Mouse (Mus musculus): ENCODE data around the gene Evx1. TPM values are rescaled to one million over a fixed set of nuclear protein-coding genes. Genes with fewer than 3 reads are reported as not detected.
A peak's percentile ranks its signal among the peaks of the same experiment; 100 is the strongest.

The Evx1 gene
- total RNA-seq, 2 experiments from 2014 or later: not detected

- TF ChIP-seq CTCF (IDR thresholded peaks at IDR 0.05): no peak
- Histone ChIP-seq H3K27ac (no peak overlapping the region), H3K4me3 (no peak overlapping the region)
- intact Hi-C loops (cut with DNase I): loop anchor here (5.0 kb wide), 1 partner anchor 39 kb away; the partner anchor contains the start of gene Evx1
- DNase-seq: no peak
Measured at GRCm38 (mm10) chr6:52272766-52273655, 40.3 kb upstream of the Evx1 start.

GRCm38 (mm10) chr6:52273656-52274280 lies 39.5 kb upstream of the Evx1 start:
- no peak for TF ChIP-seq CTCF (IDR thresholded peaks at IDR 0.05)
- peak overlapping the region; percentile 19 for H3K4me3 ChIP-seq
- no peak overlapping the region for H3K27ac ChIP-seq
- intact Hi-C loops (cut with DNase I): loop anchor here (5.0 kb wide), 1 partner anchor 39 kb away; the partner anchor contains the start of gene Evx1
- DNase-seq: peak; percentile 31

GRCm38 (mm10) chr6:52274576-52274975 lies 38.7 kb upstream of the Evx1 start:
- TF ChIP-seq CTCF (IDR thresholded peaks at IDR 0.05): no peak
- Histone ChIP-seq H3K27ac (no peak overlapping the region), H3K4me3 (no peak overlapping the region; the same call in 1 of the 2 replicates)
- intact Hi-C loops (cut with DNase I): loop anchor here (5.0 kb wide), 1 partner anchor 38 kb away; the partner anchor contains the start of gene Evx1
- no peak for DNase-seq

GRCm38 (mm10) chr6:52275563-52276280 lies 37.6 kb upstream of the Evx1 start:
- no peak for DNase-seq
- H3K27ac ChIP-seq: no peak overlapping the region
- TF ChIP-seq CTCF (IDR thresholded peaks at IDR 0.05): no peak
- H3K4me3 ChIP-seq: no peak overlapping the region
- intact Hi-C loops (cut with DNase I): no loop called here

GRCm38 (mm10) chr6:52276382-52276781 lies 36.9 kb upstream of the Evx1 start:
- intact Hi-C loops (cut with DNase I): no loop called here
- no peak for TF ChIP-seq CTCF (IDR thresholded peaks at IDR 0.05)

GRCm38 (mm10) chr6:52276920-52277319 lies 36.4 kb upstream of the Evx1 start:
- intact Hi-C loops (cut with DNase I): no loop called here
- Histone ChIP-seq H3K4me3 (no peak overlapping the region), H3K27ac (no peak overlapping the region)
- no peak for TF ChIP-seq CTCF (IDR thresholded peaks at IDR 0.05)
- DNase-seq: no peak

More at GRCm38 (mm10) chr6:52276382-52276781, 36.9 kb upstream of the Evx1 start:
- H3K4me3 ChIP-seq: no peak overlapping the region
- DNase-seq: no peak
- H3K27ac ChIP-seq: no peak overlapping the region

- Histone ChIP-seq H3K27ac (no peak overlapping the region), H3K4me3 (no peak overlapping the region)
- no peak for TF ChIP-seq CTCF (IDR thresholded peaks at IDR 0.05)
- intact Hi-C loops (cut with DNase I): no loop called here
- DNase-seq: no peak
Measured at GRCm38 (mm10) chr6:52281084-52281483, 32.2 kb upstream of the Evx1 start.

GRCm38 (mm10) chr6:52283896-52284295 lies 29.4 kb upstream of the Evx1 start:
- intact Hi-C loops (cut with DNase I): no loop called here
- DNase-seq: peak; percentile 39
- 0 out of 2 replicates have a peak overlapping the region, but pooled peaks have one; percentile 1 for H3K27ac ChIP-seq
- H3K4me3 ChIP-seq: no peak overlapping the region
- no peak for TF ChIP-seq CTCF (IDR thresholded peaks at IDR 0.05)

GRCm38 (mm10) chr6:52290186-52290585 lies 23.1 kb upstream of the Evx1 start:
- H3K27ac ChIP-seq: no peak overlapping the region
- no peak for DNase-seq
- H3K4me3 ChIP-seq: no peak overlapping the region
- intact Hi-C loops (cut with DNase I): no loop called here
- no peak for TF ChIP-seq CTCF (IDR thresholded peaks at IDR 0.05)

- intact Hi-C loops (cut with DNase I): no loop called here
- no peak for TF ChIP-seq CTCF (IDR thresholded peaks at IDR 0.05)
- peak overlapping the region; percentile 67 for H3K4me3 ChIP-seq
- peak overlapping the region; percentile 64 for H3K27ac ChIP-seq
- peak; percentile 68 for DNase-seq
Measured at GRCm38 (mm10) chr6:52291021-52291860, 22.1 kb upstream of the Evx1 start.

- Histone ChIP-seq H3K27ac (no peak overlapping the region), H3K4me3 (no peak overlapping the region)
- intact Hi-C loops (cut with DNase I): no loop called here
- DNase-seq: no peak
- TF ChIP-seq CTCF (IDR thresholded peaks at IDR 0.05): no peak
Measured at GRCm38 (mm10) chr6:52292328-52292727, 21.0 kb upstream of the Evx1 start.

- no peak for DNase-seq
- TF ChIP-seq CTCF (IDR thresholded peaks at IDR 0.05): no peak
- H3K27ac ChIP-seq: no peak overlapping the region
- H3K4me3 ChIP-seq: no peak overlapping the region
- intact Hi-C loops (cut with DNase I): no loop called here
Measured at GRCm38 (mm10) chr6:52294616-52295015, 18.7 kb upstream of the Evx1 start.
